Mouse (Mus musculus) fibroblast of lung, adult 2 months (primary cell): Measurements from ENCODE around the gene Shc3.
A peak's percentile ranks its signal among the peaks of the same experiment; 100 is the strongest.

Source experiments
- DNase-seq: peaks from one replicate; pipeline ENCODE4 v3.0.0-alpha.2; 2011; ENCODE audit warnings: low read depth

Gene Shc3

DNA sequence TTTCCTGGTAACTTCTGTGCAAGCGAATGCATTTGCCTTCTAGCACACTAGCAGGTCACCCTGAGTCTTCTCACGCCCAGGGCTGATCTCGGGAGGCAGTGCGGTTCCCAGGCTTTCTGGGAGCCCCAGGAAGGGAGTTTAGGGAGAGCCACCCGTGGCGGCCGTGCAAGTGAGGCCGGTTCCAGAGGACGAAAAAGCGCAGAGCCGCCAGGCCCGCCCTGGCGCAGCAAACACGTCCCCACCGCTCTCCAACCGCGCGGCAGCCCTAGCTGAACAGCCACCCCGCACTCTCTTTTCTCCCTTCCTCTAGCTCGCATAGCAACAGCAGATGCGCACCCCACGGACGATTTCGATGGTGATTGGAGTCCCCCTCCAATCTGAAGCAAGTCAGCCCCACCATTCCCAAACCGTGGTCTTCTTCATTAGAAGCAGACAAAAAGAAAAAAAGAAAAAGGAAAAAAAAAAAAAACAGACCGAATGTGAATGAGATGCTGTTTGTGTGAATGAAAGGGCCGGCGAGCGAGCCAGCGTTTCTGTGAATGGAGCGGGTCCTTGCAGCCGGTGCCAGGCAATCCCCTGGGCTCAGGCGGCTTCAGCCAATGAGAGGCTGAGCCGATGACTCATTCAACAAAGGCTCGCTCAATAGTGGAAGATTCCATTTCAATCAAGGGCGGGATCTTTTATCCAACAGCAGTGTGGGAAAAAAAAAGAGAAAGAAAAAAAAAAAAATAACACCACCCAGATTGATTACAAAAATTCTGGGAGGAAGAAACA lies at the start of gene Shc3:
TSS of gene Shc3 (minus strand) at position 509 of the 774 bp plus-strand sequence.
- peak; percentile 23 for DNase-seq

DNA sequence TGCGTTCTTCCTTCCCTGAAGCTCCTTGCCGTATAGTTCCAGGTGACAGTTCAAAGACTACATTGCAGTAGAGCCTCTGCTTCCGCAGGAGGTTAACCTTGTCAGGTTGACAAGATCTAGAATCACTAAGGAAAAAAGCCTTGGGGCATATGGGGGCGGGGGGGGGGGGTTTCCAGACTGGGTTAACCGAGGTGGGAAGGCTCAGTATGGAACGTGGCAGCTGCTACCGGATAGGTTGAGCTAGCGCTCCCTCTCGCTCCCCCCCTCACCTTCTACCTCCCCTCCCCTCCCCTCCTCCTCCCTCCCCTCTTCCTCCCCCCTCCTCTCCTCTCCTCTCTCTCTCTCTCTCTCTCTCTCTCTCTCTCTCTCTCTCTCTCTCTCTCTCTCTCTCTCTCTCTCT lies 49.4 kb upstream of the Shc3 start:
- DNase-seq: no peak

DNA sequence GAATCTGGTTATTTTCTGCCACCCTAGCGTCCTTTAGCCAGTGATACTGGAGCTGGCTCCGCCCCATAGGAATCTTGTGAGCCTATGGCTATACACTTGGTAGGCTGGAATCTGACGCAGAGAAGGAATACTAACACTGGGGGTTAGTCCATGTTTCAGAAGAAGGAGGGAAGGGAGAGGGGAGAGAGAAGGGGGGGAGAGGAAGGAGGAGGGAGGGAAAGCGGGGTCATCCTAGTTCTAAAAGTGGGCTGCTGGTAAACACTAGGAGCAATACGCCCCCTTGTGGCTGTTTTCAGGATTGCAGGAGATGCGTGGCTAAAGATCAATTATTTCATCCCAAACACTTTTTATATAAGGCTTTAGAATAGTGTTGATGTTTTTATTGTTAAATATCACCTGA lies 48.6 kb upstream of the Shc3 start:
- DNase-seq: peak; percentile 20

DNA sequence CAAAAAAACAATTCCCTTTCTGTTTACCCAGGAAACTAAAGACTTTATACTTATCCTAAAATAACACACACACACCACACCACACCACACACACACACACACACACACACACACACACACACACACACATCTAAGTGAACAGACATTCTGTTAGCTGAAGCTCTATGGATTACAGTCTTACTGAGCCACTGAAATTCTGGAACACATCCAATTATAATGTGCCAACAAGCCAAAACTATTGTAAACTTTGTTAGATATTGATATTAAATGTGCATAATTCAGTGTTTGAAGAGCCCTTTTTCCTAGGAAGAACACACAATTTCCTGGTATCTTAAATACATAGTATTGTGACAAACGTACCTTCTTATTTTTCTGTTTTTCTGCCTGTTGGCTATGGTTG lies 48.1 kb upstream of the Shc3 start:
- no peak for DNase-seq

DNA sequence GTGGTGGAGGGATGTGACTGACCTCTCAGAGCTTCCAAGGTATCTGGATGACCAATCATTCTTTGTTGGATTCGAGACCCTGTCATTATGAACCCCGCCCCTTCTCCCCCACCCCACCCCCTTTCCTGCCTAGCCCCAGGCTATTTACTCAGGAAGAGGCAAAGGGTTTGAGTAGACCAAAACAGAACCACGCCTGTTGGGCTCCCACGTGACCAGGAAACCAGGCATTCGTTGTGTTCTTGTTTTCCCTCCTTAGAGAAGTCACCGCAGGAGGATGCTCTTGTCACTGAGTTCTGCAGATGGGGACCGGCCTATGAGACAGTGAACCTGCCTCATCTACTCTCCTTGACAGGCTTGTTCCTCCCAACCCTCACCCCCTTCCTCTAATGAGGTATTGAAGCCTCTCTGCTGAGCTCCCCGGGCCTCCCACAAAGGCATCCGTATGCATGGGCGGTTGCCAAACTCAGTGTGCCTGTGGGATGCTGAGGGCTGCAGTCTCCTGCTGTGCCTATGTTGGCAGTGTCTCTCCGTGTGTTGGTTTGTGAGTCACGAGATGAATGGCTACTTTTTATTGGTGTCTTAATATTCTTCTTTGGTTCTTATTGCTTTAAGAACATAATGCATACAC lies 47.3 kb upstream of the Shc3 start:
- no peak for DNase-seq

DNA sequence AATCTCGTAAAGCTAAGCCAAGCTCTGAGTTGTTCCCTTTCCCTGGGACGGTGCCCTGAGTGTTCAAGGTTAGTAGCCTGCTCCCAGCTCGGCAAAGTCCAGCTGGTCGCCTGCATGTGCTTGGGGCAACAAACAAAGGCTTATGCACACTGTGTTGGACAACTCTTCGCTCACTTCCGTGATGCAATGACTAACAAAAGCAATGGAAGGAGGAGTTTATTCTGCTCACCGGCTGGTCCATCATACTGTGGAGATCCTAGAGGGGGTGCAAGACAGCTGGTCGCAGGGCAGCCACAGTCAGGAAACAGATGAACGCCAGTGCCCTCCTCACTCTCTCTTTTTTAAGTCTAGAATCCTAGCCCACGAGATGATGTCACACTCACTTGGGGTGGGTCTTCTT lies 46.6 kb upstream of the Shc3 start:
- peak; percentile 27 for DNase-seq

DNA sequence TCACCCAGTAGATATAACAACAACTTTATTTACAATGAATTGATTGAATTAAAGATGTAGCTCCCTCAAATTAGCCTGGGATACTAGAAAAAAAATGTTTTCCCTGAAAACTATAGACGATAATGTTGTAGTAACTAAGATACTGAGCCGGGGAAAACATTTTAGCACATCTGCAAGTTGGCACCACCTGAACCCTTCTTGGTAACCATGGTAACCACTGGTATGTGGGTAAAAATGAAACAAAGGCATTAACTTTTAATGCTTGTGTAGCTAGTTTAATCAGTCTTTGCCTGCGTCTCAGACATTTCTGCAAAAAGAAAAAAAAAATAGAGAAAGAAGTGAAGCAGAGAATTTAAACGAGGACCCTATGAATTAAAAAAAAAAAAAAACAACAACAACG lies 42.3 kb upstream of the Shc3 start:
- no peak for DNase-seq

DNA sequence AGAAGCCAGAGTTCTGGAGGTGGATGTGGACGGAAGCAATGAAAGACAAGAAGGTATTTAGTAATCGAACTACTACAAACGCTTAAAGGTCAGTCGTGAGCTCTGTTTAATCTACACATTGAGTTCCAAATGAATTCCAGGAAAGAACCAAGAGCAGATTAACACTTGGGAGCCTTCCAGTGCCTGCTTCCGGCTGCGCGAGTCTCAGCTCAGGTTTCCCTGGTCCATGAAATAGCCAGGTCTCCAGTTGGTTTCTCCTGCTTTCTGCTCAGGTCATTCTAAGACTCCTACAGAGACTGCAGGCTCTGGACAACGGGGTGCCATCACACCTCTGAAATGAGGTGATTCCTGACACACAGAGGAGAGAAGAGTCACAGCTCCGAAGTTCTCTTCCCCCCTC lies 41.8 kb upstream of the Shc3 start:
- no peak for DNase-seq

DNA sequence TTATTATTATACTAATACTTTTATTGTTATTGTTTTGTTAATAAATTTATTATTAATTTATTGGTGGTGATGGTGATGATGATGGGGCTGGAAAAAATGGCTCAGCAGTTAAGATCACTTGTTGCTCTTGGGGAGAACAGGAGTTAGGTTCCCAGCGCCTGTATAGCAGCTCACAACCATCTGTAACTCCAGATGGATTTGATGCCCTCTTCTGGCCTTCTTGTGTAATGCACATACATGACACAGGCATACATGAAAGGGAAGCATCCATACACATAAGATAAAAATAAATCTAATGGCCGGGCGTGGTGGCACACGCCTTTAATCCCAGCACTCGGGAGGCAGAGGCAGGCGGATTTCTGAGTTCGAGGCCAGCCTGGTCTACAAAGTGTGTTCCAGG lies 40.0 kb upstream of the Shc3 start:
- no peak for DNase-seq

DNA sequence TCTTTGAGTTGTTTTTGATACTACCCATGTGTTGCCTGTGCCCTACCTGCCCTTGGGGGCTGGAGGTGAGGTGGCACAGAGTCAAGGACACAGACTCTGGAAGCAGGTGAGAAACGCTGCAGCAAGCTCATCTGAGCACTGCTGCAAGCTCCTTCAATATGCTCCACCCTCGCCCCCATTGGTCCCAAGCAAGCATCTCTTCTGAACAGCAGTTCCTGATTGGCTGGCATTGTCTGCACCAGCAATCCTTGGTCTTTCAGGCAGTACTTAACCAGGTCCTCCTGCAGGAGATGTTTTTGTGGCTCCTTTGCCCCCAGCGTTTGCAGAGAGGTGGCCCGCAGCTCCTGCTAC lies 34.6 kb upstream of the Shc3 start:
- DNase-seq: no peak

DNA sequence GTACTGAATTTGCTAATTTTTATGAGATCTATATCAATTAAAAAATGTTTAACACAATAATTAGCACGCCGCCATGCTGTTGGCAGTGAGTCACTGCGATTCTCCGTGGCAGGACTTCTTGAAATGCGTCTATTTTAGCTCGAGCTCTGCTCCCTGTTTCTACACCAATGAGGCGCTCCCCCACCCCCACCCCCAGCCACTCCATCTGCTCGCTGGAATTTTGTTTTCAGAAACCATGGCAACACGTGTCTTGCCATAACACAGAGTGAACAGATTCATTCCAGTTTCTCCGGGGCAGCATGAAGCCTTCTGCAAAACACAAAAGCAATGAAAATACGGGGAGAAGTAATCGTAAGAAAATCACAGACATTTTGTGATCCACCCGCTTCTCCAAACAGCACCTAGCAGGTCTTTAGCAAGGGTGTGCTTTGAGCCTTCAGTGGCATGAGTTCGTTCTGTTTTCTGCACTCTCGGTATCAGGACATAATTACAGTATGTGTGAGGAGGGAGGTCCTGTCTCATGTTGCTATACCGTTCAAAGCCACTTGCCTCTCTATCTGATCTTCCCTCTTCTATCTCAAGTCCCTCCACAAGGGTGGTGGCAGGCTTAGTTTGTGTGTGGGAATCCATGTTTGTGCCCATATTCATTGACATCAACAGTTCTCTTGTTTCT lies 34.1 kb upstream of the Shc3 start:
- DNase-seq: peak; percentile 13

DNA sequence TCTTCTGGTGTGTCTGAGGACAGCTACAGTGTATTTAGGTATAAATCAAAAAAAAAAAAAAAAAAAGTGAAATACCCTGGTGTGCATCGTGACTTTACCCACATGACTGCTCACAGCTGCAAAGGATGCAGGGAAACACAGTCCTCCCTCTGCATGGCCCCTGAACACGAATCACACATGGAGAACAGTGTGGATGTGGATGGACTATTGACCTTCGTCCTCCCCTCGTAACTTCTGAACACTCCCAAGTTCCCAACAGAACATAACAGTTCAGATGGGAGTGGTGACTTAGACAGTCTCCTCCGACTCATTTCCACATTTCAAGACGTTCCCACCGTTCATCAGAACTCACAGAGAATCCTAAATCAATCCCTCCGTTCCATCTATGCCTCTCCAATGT lies 33.5 kb upstream of the Shc3 start:
- DNase-seq: no peak

DNA sequence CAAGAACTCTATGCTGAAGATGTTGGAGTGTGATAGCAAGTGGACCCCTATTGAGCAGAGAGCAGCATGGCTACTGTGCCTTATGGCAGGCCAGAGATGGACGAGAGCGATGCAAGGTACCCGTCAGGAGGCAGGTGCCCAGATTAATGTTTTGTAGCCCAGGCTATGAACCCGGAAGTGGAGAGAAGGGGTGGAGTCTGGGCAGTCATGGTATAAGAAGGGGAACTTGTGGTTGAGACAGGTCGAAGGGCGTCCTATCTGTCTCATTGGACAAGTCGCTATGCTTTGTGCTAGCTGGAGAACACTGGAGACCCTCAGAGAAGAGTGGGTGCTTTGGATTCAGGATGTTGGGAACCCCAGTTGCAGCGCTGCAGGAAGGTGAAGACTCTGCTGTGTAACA lies 30.9 kb upstream of the Shc3 start:
- no peak for DNase-seq

DNA sequence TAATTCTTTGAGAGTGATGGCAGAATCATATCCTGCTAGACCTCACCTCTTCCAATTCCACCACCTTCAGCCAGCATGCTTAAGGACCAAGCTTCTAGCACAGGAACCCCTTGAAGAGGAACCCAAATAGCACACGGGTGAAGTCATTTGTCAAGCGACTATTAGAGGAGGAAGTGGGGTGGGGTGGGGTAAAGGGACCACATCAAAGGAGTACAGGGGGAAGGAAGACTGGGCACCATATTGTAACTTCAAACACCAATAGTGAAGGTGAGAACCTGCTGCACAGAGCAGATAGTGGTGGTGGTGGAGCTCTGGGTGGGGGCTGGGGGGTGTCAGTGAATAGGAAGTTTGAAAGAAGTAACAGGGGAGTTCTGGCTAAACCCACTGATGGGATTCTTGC lies 28.8 kb upstream of the Shc3 start:
- DNase-seq: no peak

DNA sequence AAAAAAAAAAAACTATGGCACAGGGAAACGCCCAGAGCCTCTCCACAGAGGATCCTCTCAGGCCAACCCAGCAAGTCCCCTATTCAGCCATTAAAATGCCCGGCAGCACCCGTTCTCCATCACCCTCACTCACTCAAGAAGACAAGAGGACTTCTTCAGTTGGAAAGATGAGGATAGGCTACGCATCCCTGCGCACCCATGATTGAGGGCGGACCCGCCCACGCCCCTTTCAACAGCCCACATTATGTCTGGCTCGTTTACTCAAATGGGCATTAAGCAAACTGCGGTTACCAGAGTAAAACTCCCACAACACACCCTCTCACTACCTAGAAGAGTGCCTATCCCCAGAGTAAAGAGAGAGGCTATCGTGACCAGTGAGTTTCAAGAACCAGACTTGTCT lies 26.2 kb upstream of the Shc3 start:
- DNase-seq: no peak

DNA sequence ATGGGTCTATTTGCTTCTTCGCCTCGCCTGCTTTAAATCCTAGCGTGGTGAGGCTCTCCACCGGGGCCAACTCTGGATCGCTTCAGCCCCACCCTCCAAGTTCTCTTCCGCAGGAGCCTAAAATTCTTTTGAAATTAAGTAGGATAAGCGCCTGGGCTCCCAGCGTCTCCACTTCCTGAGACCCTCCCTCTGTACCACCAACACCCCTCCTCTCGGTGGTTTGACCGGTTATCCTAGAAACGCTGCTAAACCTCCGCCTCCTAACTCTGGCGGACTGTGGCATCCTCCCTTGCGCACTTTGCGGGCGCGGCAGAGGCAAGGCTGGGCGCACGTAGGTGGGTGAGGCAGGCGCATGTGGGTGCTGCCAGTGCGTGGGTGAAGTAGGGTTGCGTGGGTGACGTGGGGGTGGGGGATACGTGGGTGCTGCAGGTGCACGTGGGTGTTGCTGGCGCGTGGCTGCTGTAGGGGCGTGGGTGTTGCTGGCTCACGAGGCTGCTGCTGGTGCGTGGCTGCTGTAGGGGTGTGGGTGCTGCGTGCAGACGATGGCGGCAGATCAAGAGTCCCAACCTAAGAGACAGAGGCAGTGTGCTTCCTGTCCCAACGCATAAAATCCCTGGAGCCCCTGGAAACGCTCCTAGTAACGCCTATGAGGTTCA lies 25.6 kb upstream of the Shc3 start:
- no peak for DNase-seq

DNA sequence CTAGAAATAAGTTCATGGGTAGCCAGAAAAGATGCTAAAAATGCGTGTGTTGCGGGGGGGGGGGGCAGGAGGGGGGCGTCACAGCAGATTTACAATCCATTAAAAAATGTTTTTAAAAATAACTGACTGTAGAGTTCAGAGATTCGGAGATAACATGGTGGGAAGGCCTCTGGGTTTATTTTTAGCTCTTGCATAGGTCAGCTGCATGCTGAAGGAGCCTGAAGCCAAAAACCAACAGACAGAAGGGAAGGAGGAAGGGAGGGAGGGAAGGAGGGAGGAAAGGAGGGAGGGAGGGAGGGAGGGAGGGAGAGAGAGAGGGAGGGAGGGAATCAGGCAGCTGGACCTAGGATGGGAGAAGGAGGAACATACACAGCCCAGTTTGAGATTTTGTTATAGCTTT lies 18.8 kb upstream of the Shc3 start:
- no peak for DNase-seq

DNA sequence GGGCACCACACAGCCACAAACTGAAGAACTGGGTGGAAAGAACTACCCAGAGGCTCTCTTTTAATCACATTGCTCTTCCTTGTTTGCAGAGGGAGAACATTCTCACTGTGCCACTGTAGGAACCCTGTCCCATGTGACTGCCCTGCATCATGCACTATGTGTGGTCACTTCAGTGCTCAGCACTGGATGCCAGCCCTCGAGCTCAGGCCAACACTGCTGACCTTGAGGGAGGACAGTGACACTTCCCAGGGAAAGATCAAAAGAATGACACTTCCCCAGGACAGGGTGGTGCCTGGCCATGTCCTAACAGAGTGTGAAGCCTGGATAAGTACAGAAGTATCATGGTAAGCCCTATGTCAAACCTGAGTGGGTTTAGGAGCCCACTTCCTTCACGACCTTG lies 13.0 kb upstream of the Shc3 start:
- DNase-seq: no peak

DNA sequence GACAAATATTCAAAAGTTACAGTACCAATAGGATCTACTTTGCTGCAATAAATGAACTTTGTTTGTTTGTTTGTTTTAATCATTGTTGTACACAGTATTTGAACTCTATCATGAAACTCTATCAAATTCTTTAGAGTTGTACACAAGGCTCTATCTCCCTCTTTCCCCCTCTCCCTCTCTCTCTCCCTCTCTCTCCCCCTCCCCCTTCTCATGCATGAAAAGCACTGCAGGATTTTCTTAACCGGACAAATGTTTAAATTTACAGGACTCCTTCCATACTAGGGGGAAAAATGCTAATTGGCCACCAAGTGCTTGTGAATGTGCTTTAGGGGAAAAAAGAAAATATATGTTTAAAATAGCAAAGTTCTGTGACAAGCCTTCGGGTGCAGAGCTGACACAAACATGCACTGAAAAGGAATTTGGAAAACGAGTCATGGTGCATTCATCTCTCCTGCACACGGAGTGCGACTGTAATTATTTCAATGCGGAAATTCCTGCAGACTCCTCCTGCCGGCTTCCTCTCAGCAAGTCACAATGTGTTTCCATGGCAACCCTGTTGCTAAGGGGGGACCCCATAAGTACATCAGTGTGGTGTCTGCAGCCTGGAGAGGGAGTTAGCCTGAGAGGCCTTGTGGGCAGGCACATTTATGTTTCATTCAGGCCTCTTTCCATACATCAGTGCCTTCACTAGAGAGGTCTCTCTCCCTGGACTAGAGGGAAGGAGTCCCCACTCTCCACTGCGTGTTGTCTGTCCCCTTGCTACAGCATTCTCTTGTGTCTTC lies 11.2 kb upstream of the Shc3 start:
- DNase-seq: no peak

DNA sequence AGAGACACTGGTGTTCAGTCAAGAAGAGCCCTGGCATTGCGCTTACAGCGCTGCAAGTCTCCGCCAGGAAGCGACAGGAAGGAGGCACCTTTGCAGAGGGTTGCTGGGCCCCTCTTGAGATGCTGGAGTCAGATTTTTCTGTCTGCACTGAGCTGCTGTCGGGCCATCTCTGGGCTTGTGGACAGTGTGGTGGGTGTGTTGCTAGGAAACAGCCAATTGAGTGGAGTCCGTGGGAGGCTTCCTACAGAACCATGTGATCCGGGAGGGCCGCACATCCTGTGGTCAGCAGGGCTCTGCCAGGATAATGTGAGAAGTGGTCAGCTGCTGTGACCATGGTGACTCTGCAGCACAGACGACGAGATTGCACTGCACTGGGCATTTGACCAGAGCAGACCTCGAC lies 4.6 kb upstream of the Shc3 start:
- no peak for DNase-seq

DNA sequence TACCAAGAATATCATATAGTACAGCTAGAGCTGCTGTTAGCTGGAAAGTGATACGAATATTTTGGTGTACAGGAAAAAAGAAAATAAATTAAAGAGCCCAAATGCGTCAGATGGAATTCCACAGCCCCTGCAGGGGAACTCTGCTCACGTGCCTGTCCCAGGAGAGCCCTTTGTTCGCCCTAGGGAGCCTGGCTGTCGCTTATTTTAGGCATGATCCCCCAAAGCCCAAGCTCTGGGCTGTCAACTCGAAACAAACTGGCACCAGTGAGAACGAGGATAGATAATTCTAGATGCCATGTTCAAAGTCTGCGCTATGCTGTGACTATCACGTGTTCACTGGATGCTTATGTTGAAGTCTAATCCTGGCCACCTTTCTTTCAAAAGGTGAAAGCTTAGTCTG lies 892 bp upstream of the Shc3 start:
- no peak for DNase-seq

DNA sequence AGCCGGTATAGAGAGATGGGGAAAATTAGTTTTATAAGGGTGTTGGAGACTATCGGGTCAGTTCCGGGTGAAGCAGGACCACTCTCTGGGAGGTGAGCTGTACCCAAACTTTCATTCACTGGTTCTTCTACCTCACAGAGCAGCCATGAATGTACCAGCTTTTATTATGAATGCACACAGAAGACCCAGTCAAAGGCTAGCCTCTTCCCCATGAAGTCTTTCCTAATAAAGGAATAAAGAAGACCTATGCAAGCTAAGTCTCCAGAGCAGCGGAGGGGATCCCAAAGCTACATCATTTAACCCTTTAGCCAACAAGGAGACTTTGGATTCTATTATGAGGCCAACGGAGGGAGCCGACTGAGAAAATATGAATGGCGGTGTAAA lies 458 bp upstream of the Shc3 start:
- no peak for DNase-seq
